Mouse (Mus musculus): ENCODE measurements around the gene Psmg3. TPM values are rescaled to one million over a fixed set of nuclear protein-coding genes. Genes with fewer than 3 reads are reported as not detected.

Psmg3 gene
- polyA plus RNA-seq, 1 experiment = 15.5 TPM

- Histone ChIP-seq H3K27me3 (ENCODE audit: control insufficient read depth, insufficient read depth, low read length) (no peaks in the 10 kb centered on the region), H3K4me1 (ENCODE audit: control insufficient read depth, insufficient read depth, insufficient read length) (peaks cover under 1% of the 10 kb centered on the region; the same call in 1 of the 2 replicates), H3K27ac (ENCODE audit: insufficient read depth, low read length) (no peak overlapping the region), H3K4me3 (ENCODE audit: extremely low read depth, insufficient read depth, insufficient read length) (no peak overlapping the region), H3K36me3 (ENCODE audit: control insufficient read depth, insufficient read depth, low read length) (peaks cover 30% of the 10 kb centered on the region)
- WGBS = 95% methylated on average over 8 of the region's 8 CpGs
- TF ChIP-seq POLR2A (IDR thresholded peaks at IDR 0.05; ENCODE audit: low read depth, low read length) = no peak
- no peak for TF ChIP-seq CTCF (IDR thresholded peaks at IDR 0.05; ENCODE audit: extremely low read depth, insufficient read depth, insufficient read length, insufficient replicate concordance)
- DNase-seq (ENCODE audit: low read depth in 1 of 2, low spot score in 2 of 2) = no peak
Measured at GRCm38 (mm10) chr5:139801231-139801630, 25.5 kb downstream of the Psmg3 start.

GRCm38 (mm10) chr5:139799801-139800590 is 26.7 kb downstream of the Psmg3 start:
- no peak overlapping the region for H3K27ac ChIP-seq (ENCODE audit: insufficient read depth, low read length)
- H3K4me1 ChIP-seq (ENCODE audit: control insufficient read depth, insufficient read depth, insufficient read length) = peaks cover 13% of the 10 kb centered on the region
- WGBS = 96% methylated on average over 33 of the region's 33 CpGs
- H3K27me3 ChIP-seq (ENCODE audit: control insufficient read depth, insufficient read depth, low read length) = no peaks in the 10 kb centered on the region
- no peak for DNase-seq (ENCODE audit: low read depth in 1 of 2, low spot score in 2 of 2)
- H3K4me3 ChIP-seq (ENCODE audit: extremely low read depth, insufficient read depth, insufficient read length) = no peak overlapping the region
- TF ChIP-seq POLR2A (IDR thresholded peaks at IDR 0.05; ENCODE audit: low read depth, low read length) = no peak
- TF ChIP-seq CTCF (IDR thresholded peaks at IDR 0.05; ENCODE audit: extremely low read depth, insufficient read depth, insufficient read length, insufficient replicate concordance) = no peak
- peaks cover 30% of the 10 kb centered on the region for H3K36me3 ChIP-seq (ENCODE audit: control insufficient read depth, insufficient read depth, low read length)

- DNase-seq (ENCODE audit: low read depth in 1 of 2, low spot score in 2 of 2) = no peak
- Histone ChIP-seq H3K27me3 (ENCODE audit: control insufficient read depth, insufficient read depth, low read length) (no peaks in the 10 kb centered on the region), H3K27ac (ENCODE audit: insufficient read depth, low read length) (no peak overlapping the region), H3K36me3 (ENCODE audit: control insufficient read depth, insufficient read depth, low read length) (peaks cover 30% of the 10 kb centered on the region), H3K4me1 (ENCODE audit: control insufficient read depth, insufficient read depth, insufficient read length) (peaks cover 22% of the 10 kb centered on the region), H3K4me3 (ENCODE audit: extremely low read depth, insufficient read depth, insufficient read length) (no peak overlapping the region)
- 95% methylated on average over 9 of the region's 9 CpGs for WGBS
- no peak for TF ChIP-seq CTCF (IDR thresholded peaks at IDR 0.05; ENCODE audit: extremely low read depth, insufficient read depth, insufficient read length, insufficient replicate concordance)
- TF ChIP-seq POLR2A (IDR thresholded peaks at IDR 0.05; ENCODE audit: low read depth, low read length) = no peak
Measured at GRCm38 (mm10) chr5:139799041-139799440, 27.6 kb downstream of the Psmg3 start.

DNA sequence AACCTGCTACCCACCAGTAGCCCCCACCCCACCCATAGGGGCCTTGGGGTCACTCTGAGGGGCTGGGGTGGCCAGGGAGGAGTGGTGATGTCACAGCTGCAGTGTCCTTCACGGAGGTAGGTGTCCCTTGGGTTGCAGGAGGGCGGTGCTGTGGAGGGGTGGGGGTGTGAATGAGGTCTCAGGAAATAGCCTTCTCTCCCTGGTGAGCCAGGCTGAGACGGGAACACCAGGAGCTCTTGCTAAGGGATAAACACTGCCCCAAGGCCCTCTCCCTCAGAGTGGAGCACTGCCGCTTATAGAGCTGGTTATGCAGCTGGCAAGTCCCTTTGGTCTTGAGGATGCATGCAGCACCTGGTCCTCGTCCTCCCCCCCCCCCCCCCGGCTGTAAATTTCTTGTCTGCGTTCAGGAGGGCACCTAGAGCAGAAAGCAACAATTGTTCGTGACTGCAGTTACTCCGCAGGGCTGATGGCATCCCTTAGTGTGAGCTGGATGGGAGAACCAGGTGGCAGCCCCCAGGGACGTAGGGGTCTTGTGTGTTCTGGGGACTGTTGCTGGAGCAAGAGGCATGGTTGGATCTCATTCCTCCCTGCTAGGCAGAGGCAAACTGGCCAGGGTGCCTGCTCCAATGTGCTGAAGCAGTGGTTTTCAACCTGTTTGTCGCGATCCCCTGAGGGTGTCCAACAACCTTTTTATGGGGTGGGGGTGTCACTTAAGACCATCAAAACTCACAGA is 28.4 kb downstream of the Psmg3 start:
- Histone ChIP-seq H3K4me3 (ENCODE audit: extremely low read depth, insufficient read depth, insufficient read length) (no peak overlapping the region), H3K36me3 (ENCODE audit: control insufficient read depth, insufficient read depth, low read length) (peaks cover 30% of the 10 kb centered on the region), H3K27me3 (ENCODE audit: control insufficient read depth, insufficient read depth, low read length) (no peaks in the 10 kb centered on the region), H3K27ac (ENCODE audit: insufficient read depth, low read length) (no peak overlapping the region), H3K4me1 (ENCODE audit: control insufficient read depth, insufficient read depth, insufficient read length) (peaks cover 25% of the 10 kb centered on the region)
- 89% methylated on average over 12 of the region's 12 CpGs for WGBS
- TF ChIP-seq CTCF (IDR thresholded peaks at IDR 0.05; ENCODE audit: extremely low read depth, insufficient read depth, insufficient read length, insufficient replicate concordance) (no peak), POLR2A (IDR thresholded peaks at IDR 0.05; ENCODE audit: low read depth, low read length) (no peak)
- DNase-seq (ENCODE audit: low read depth in 1 of 2, low spot score in 2 of 2) = no peak

DNA sequence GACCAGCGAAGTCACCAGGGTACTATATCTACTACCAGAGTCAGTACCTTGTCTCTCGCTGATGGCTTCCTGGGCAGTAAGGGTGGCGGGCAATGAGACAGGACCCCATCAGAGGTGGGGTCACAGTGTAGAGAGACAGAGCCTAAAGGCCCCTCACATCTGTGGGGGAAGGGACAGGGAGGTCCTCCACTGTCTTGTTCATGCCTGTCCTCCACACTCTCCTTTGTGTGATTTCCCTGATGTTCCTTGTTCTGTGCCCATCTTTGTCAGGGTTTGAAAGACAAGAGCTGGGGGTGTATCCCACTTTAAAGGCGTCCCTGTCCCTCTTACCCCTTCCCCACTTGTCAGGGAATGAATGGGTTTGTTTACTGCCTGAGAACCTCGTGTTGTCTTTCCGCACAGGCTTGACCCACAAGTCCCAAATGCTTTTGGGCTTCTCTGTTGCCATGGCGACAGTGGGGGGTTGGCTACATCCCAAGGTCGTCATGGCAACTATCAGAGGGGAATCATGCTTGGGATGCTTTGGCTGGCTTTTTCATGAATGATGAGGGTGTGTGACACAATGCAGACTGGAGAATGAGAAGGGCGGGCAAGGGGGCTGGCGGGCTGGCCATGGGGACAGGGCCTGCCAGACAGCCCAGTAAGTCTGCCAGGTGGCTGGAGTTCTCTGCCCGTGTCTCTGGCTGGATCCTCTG is 29.1 kb downstream of the Psmg3 start:
- no peak for DNase-seq (ENCODE audit: low read depth in 1 of 2, low spot score in 2 of 2)

DNA sequence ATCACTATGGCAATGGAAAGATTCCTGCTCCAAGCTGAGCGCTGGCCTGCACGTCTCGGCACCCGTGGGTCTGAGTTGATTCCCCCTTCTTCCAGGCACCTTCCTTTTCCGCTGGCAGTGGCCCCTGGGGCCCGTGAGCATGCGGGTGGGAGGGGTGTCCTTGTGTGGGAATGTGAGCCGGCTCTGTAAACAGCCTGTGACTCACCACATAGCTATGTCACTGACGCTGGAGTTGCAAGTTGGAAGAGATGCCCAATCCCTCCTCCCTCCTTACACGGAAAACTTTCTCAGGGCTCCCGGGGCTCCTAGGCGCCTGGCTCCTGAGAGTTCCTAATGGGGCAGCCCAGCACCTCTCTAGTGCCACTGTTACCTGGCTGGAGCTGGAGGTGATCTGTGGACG is 29.8 kb downstream of the Psmg3 start:
- Histone ChIP-seq H3K4me3 (ENCODE audit: extremely low read depth, insufficient read depth, insufficient read length) (no peak overlapping the region), H3K4me1 (ENCODE audit: control insufficient read depth, insufficient read depth, insufficient read length) (peaks cover 33% of the 10 kb centered on the region), H3K27me3 (ENCODE audit: control insufficient read depth, insufficient read depth, low read length) (no peaks in the 10 kb centered on the region), H3K27ac (ENCODE audit: insufficient read depth, low read length) (peak overlapping the region; percentile 34; the same call in 1 of the 2 replicates), H3K36me3 (ENCODE audit: control insufficient read depth, insufficient read depth, low read length) (peaks cover 28% of the 10 kb centered on the region)
- no peak for TF ChIP-seq POLR2A (IDR thresholded peaks at IDR 0.05; ENCODE audit: low read depth, low read length)
- no peak for TF ChIP-seq CTCF (IDR thresholded peaks at IDR 0.05; ENCODE audit: extremely low read depth, insufficient read depth, insufficient read length, insufficient replicate concordance)
- 76% methylated on average over 13 of the region's 13 CpGs for WGBS
- no peak for DNase-seq (ENCODE audit: low read depth in 1 of 2, low spot score in 2 of 2)

More for the DNA sequence above, 29.1 kb downstream of the Psmg3 start:
- no peak for TF ChIP-seq CTCF (IDR thresholded peaks at IDR 0.05; ENCODE audit: extremely low read depth, insufficient read depth, insufficient read length, insufficient replicate concordance)
- no peak for TF ChIP-seq POLR2A (IDR thresholded peaks at IDR 0.05; ENCODE audit: low read depth, low read length)
- H3K36me3 ChIP-seq (ENCODE audit: control insufficient read depth, insufficient read depth, low read length) = peaks cover 30% of the 10 kb centered on the region
- H3K27ac ChIP-seq (ENCODE audit: insufficient read depth, low read length) = no peak overlapping the region; the same call in 1 of the 2 replicates
- 85% methylated on average over 11 of the region's 11 CpGs for WGBS
- H3K4me3 ChIP-seq (ENCODE audit: extremely low read depth, insufficient read depth, insufficient read length) = no peak overlapping the region
- no peaks in the 10 kb centered on the region for H3K27me3 ChIP-seq (ENCODE audit: control insufficient read depth, insufficient read depth, low read length)
- peaks cover 29% of the 10 kb centered on the region for H3K4me1 ChIP-seq (ENCODE audit: control insufficient read depth, insufficient read depth, insufficient read length)

Data from spleen, adult 2 months (tissue).